Mouse (Mus musculus): ENCODE measurements around the gene Larp1. TPM values are rescaled to one million over a fixed set of nuclear protein-coding genes. Genes with fewer than 3 reads are reported as not detected.
"Not testable (repeated sequence)": the region's sequence is repeated elsewhere in the genome, so short reads cannot be mapped to it uniquely, and the experiment has no call there.

The Larp1 gene
- polyA plus RNA-seq, 1 experiment from 2014 or later: 26.9 TPM

DNA sequence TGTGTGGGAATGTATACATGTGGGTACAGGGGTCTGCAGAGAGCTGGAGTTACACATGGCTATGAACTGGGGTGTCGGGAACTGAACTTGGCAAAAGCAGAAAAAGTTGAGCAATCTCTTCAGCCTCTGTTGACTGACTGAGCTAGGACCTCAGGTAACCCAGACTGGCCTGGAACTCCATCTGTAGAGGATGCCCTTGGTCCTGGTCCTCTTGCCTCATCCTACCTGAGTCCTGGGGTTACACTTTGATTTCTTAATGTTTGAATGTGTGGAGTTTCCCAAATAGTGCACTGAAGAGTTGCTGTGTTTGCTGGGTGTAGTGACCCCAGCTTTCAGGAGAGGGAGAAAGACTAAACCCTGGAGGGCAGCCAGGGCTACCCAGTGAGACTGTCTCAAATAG, 86.7 kb downstream of the Larp1 start:
- no peak overlapping the region for H3K27ac ChIP-seq (ENCODE audit: low read depth)
- H3K36me3 ChIP-seq (ENCODE audit: insufficient read depth): no peaks in the 10 kb centered on the region
- H3K4me2 ChIP-seq: no peak overlapping the region
- DNase-seq: no peak
- H3K4me1 ChIP-seq (ENCODE audit: insufficient read depth): no peaks in the 10 kb centered on the region
- H3K4me3 ChIP-seq (ENCODE audit: low read depth, low read length): no peak overlapping the region
- H3K27me3 ChIP-seq (ENCODE audit: insufficient read depth, low read length): peaks cover 12% of the 10 kb centered on the region
- H3K9ac ChIP-seq: no peak overlapping the region
- WGBS: 81% methylated on average over 1 of the region's 1 CpGs
- no peak for TF ChIP-seq CTCF (IDR thresholded peaks at IDR 0.05; ENCODE audit: low read depth)
- H3K9me3 ChIP-seq (ENCODE audit: low read depth, low read length): no peaks in the 10 kb centered on the region
- no peak for ATAC-seq (ENCODE audit: insufficient read depth)

DNA sequence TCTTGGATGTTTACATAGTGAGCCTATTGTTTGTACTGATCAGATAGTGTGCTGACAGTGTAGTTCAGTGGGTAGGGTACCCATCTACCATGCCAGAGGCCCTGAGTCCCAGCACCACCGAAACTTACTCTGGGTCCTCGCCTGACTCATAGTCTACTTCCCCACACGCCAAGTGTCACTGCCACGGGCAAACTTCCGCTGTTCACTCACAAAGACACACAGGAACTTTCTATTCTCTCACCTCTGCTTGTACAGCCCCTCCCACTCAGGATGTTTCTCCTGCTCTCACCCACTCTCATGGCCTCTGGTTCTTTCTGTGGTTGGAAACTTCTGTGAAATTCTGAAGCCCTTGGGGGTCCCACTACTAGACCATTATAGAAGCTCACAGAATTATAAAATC, 87.3 kb downstream of the Larp1 start:
- Histone ChIP-seq H3K27me3 (ENCODE audit: insufficient read depth, low read length) (peaks cover 12% of the 10 kb centered on the region), H3K4me2 (no peak overlapping the region), H3K27ac (ENCODE audit: low read depth) (no peak overlapping the region), H3K9me3 (ENCODE audit: low read depth, low read length) (no peaks in the 10 kb centered on the region), H3K4me3 (ENCODE audit: low read depth, low read length) (no peak overlapping the region), H3K36me3 (ENCODE audit: insufficient read depth) (no peaks in the 10 kb centered on the region), H3K9ac (no peak overlapping the region), H3K4me1 (ENCODE audit: insufficient read depth) (no peaks in the 10 kb centered on the region)
- 69% methylated on average over 5 of the region's 5 CpGs for WGBS
- DNase-seq (no peak), ATAC-seq (ENCODE audit: insufficient read depth) (no peak)
- no peak for TF ChIP-seq CTCF (IDR thresholded peaks at IDR 0.05; ENCODE audit: low read depth)

DNA sequence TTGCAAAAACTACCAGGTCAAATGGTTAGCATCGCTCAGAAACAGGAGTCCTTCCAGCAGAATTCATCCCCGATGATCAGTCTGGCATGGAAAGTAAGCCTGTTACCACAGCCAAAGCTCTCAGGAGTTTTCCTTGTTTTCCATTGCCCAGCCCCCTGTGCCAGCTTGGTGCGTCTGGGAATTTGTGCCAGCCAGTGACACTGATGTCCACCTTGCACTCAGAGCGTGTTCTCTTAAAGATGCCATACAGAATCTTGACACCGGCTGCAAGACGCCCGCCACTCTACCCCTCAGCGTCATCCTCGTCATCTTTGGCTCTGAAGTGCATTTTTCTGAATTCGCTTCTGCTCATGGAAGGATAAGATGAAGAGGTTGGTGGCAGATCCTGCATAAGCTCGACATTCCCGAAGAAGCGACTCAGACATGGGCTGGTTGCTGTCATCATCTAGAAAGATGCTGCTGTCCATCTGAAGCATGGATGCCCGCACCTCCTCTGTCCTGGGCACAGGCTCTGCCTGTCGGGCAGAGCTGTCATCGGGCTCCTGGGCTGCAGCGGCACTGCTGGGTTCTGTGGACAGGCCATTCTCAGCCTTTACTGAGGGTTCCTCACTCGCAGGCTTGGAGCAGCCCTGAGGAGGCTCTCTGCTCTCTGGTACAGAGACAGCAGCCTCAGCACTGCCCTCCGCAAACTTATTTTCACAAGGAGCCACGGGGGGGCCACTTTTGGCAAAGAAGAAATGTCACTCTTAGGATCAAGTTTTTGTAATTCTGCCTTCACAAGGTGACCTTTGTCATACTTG, 88.2 kb downstream of the Larp1 start:
- Histone ChIP-seq H3K4me3 (ENCODE audit: low read depth, low read length) (peak overlapping the region; percentile 38), H3K4me1 (ENCODE audit: insufficient read depth) (no peaks in the 10 kb centered on the region), H3K27me3 (ENCODE audit: insufficient read depth, low read length) (peaks cover 12% of the 10 kb centered on the region), H3K4me2 (peak overlapping the region; percentile 77), H3K27ac (ENCODE audit: low read depth) (no peak overlapping the region), H3K9ac (no peak overlapping the region), H3K9me3 (ENCODE audit: low read depth, low read length) (no peaks in the 10 kb centered on the region), H3K36me3 (ENCODE audit: insufficient read depth) (no peaks in the 10 kb centered on the region)
- no peak for ATAC-seq (ENCODE audit: insufficient read depth)
- TF ChIP-seq CTCF (IDR thresholded peaks at IDR 0.05; ENCODE audit: low read depth): no peak
- 44% methylated on average over 20 of the region's 20 CpGs for WGBS
- peak; percentile 32 for DNase-seq

DNA sequence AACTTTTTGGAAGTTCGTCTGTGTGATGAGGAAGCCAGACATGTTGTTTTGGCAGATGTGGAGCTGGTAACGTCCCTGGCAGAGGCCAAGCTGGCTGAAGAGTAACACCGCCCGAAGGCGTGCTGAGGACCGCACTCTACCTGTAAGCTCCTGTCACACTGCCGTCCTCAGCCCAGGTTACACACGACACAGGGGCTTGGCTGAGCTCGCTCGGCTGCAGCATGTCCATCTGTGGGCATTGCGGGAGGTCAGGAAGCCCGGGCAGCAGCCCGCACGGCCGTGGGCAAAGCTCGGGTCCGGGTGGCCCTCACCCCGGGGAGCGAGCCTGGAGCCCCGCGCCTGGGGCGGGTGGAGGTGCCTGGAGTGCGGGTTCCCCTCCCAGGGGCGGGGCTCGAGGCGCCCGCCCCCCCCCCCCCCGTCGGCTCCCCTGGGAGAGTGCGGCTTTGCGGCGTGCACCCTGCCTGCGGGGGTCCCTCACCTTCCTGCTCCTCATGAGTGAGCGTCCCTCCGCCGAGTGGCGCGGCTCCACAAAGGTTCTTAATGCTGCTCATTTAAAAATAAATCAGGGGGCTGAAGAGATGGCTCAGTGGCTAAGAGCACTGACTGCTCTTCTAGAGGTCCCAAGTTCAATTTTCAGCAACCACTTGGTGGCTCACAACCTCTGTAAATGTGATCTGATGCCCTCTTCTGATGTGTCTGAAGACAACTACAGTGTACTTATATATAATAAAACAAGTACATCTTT, 88.9 kb downstream of the Larp1 start:
- 1% methylated on average over 30 of the region's 38 CpGs for WGBS

DNA sequence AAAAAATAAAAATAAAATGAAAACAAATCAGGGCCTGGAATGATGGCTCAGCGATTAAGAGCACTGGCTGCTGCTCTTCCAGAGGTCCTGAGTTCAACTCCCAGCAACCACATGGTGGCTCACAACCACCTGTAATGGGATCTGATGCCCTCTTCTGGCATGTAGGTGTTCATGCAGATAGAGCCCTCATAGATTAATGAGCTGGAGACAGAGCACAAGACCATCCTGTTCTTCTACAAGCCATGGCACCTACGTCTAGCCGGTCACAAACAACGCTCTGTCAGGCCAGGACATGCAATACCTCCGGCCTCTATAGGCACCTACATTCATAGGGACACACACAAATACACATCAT, 89.5 kb downstream of the Larp1 start:
- not testable (repeated sequence) for H3K36me3 ChIP-seq (ENCODE audit: insufficient read depth); H3K27ac ChIP-seq (ENCODE audit: low read depth); H3K4me1 ChIP-seq (ENCODE audit: insufficient read depth); H3K9me3 ChIP-seq (ENCODE audit: low read depth, low read length); ATAC-seq (ENCODE audit: insufficient read depth); H3K9ac ChIP-seq; DNase-seq
- WGBS: 61% methylated on average over 5 of the region's 5 CpGs
- Histone ChIP-seq H3K4me2 (peak overlapping the region; percentile 77; the same call in 1 of the 2 replicates), H3K4me3 (ENCODE audit: low read depth, low read length) (0 out of 2 replicates have a peak overlapping the region, but pooled peaks have one; percentile 4), H3K27me3 (ENCODE audit: insufficient read depth, low read length) (peaks cover 12% of the 10 kb centered on the region)
- peak; percentile 36 for TF ChIP-seq CTCF (IDR thresholded peaks at IDR 0.05; ENCODE audit: low read depth)

More for the DNA sequence above, 88.9 kb downstream of the Larp1 start:
- peak overlapping the region; percentile 46; the same call in 1 of the 2 replicates for H3K9ac ChIP-seq
- H3K4me3 ChIP-seq (ENCODE audit: low read depth, low read length): peak overlapping the region; percentile 38
- no peaks in the 10 kb centered on the region for H3K9me3 ChIP-seq (ENCODE audit: low read depth, low read length)
- no peak overlapping the region for H3K27ac ChIP-seq (ENCODE audit: low read depth)
- peak overlapping the region; percentile 77 for H3K4me2 ChIP-seq
- peaks cover 12% of the 10 kb centered on the region for H3K27me3 ChIP-seq (ENCODE audit: insufficient read depth, low read length)
- H3K36me3 ChIP-seq (ENCODE audit: insufficient read depth): no peaks in the 10 kb centered on the region
- no peaks in the 10 kb centered on the region for H3K4me1 ChIP-seq (ENCODE audit: insufficient read depth)
- ATAC-seq (ENCODE audit: insufficient read depth) (peak; percentile 42; the same call in 1 of the 2 replicates), DNase-seq (no peak)
- no peak for TF ChIP-seq CTCF (IDR thresholded peaks at IDR 0.05; ENCODE audit: low read depth)

DNA sequence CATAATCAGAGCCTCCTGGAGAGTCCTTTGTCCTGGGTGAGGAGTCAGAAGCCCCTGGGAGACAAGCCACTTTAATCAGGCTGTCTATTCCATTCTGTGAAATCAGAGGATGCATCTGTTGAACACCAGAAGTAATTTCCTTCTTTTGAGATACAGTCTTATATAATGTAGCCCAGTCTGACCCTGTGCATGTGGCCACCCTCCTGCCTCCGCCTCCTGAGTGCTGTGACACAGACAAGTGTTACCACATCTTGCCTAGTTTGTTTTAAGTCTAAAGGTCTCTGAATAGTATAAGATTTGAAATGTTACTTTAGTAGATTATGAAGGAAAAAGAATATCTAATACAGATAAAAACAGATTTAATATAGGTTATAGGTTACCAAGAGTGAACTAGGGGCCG, 91.1 kb downstream of the Larp1 start:
- no peak overlapping the region for H3K4me3 ChIP-seq (ENCODE audit: low read depth, low read length)
- peaks cover 6% of the 10 kb centered on the region; the same call in 1 of the 2 replicates for H3K4me1 ChIP-seq (ENCODE audit: insufficient read depth)
- no peak overlapping the region for H3K27ac ChIP-seq (ENCODE audit: low read depth)
- 77% methylated on average over 2 of the region's 2 CpGs for WGBS
- ATAC-seq (ENCODE audit: insufficient read depth) (no peak), DNase-seq (no peak)
- no peak overlapping the region for H3K9ac ChIP-seq
- peaks cover 12% of the 10 kb centered on the region for H3K27me3 ChIP-seq (ENCODE audit: insufficient read depth, low read length)
- no peak for TF ChIP-seq CTCF (IDR thresholded peaks at IDR 0.05; ENCODE audit: low read depth)
- no peak overlapping the region for H3K4me2 ChIP-seq
- no peaks in the 10 kb centered on the region for H3K9me3 ChIP-seq (ENCODE audit: low read depth, low read length)
- no peaks in the 10 kb centered on the region for H3K36me3 ChIP-seq (ENCODE audit: insufficient read depth)

DNA sequence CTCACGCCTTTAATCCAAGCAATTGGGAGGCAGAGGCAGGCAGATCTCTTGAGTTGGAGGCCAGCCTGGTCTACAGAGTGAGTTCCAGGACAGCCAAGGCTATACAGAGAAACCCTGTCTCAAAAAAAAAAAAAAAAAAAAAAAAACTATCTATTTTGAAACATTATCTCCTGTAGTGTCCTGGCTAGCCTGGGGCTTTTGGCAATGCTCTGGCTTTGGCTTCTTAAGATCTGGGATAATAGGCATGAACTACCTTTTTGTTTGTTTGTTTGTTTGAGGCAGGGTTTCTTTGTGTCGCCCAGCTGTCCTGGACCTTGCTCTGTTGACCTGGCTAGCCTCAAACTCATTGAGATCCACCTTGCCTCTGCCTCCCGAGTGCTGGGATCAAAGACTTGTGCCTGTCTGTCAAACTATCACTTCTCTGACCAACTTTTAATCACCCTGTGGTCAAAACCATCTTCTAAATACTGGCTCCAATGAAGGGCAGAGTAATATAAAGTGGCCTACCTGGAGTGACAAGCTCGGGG, 92.4 kb downstream of the Larp1 start:
- DNase-seq (no peak), ATAC-seq (ENCODE audit: insufficient read depth) (no peak)
- no peak for TF ChIP-seq CTCF (IDR thresholded peaks at IDR 0.05; ENCODE audit: low read depth)

More for the DNA sequence above, 92.4 kb downstream of the Larp1 start:
- Histone ChIP-seq H3K4me2 (no peak overlapping the region), H3K27ac (ENCODE audit: low read depth) (no peak overlapping the region), H3K9ac (no peak overlapping the region), H3K9me3 (ENCODE audit: low read depth, low read length) (no peaks in the 10 kb centered on the region), H3K27me3 (ENCODE audit: insufficient read depth, low read length) (peaks cover 12% of the 10 kb centered on the region), H3K4me3 (ENCODE audit: low read depth, low read length) (no peak overlapping the region), H3K4me1 (ENCODE audit: insufficient read depth) (peaks cover 6% of the 10 kb centered on the region; the same call in 1 of the 2 replicates), H3K36me3 (ENCODE audit: insufficient read depth) (no peaks in the 10 kb centered on the region)
- WGBS: 85% methylated on average over 4 of the region's 4 CpGs

All from lung, embryonic 14.5 days (tissue).